Mouse (Mus musculus) hindbrain, embryonic 12.5 days (tissue): ENCODE results near the gene Ttc36. TPM values are rescaled to one million over a fixed set of nuclear protein-coding genes. Genes with fewer than 3 reads are reported as not detected.
"Not testable (repeated sequence)": the region's sequence is repeated elsewhere in the genome, so short reads cannot be mapped to it uniquely, and the experiment has no call there.

Experiments
- ATAC-seq: fragments of 200-750 bp; cut with Nextera tagmentation; 2 replicates; pipeline ENCODE4 v1.8.0; 2017; ENCODE audit warnings: moderate TSS enrichment; ENCODE audit not compliant: low FRiP score
- H3K27ac ChIP-seq: fragments of 300-500 bp; sonication (generic); 2 replicates; pipeline ENCODE4 v1.5.1; 2016; ENCODE audit warnings: mild to moderate bottlenecking
- H3K27me3 ChIP-seq: fragments of 300-500 bp; sonication (generic); 2 replicates; pipeline ENCODE4 v1.6.1; 2016; ENCODE audit warnings: mild to moderate bottlenecking
- H3K36me3 ChIP-seq: fragments of 300-500 bp; sonication (generic); 2 replicates; pipeline ENCODE4 v1.6.1; 2016; ENCODE audit warnings: mild to moderate bottlenecking
- H3K4me1 ChIP-seq: fragments of 300-500 bp; sonication (generic); 2 replicates; pipeline ENCODE4 v1.6.1; 2016
- H3K4me2 ChIP-seq: fragments of 300-500 bp; sonication (generic); replicated peaks from 2 replicates; pipeline ENCODE4 v1.6.1; 2016; ENCODE audit warnings: mild to moderate bottlenecking
- H3K4me3 ChIP-seq: fragments of 300-500 bp; sonication (generic); 2 replicates; pipeline ENCODE4 v1.5.1; 2016; ENCODE audit warnings: mild to moderate bottlenecking
- H3K9ac ChIP-seq: fragments of 300-500 bp; sonication (generic); 2 replicates; pipeline ENCODE4 v1.6.1; 2016; ENCODE audit warnings: mild to moderate bottlenecking, moderate library complexity
- H3K9me3 ChIP-seq: fragments of 300-500 bp; sonication (generic); replicated peaks from 2 replicates; pipeline ENCODE4 v1.6.1; 2016; ENCODE audit warnings: mild to moderate bottlenecking
- WGBS: fragments of 180-500 bp; shearing (Covaris S2); methylation state at CpG from one replicate; pipeline ENCODE4 v1.1.7; 2016; 5-methylcytosine and 5-hydroxymethylcytosine counted together
- polyA plus RNA-seq: library from polyadenylated mRNA; unstranded; fragments of >200 nt; fragmentation: Nextera tagmentation; extraction: Ambion mirVana; gene quantifications from 2 replicates; pipeline ENCODE4 v1.2.1, GENCODE M21; 2016

The Ttc36 gene
- polyA plus RNA-seq, 1 experiment from 2014 or later = not detected

GRCm38 (mm10) chr9:44768029-44768394, 34.9 kb downstream of the Ttc36 start:
- peak overlapping the region; percentile 87; the same call in 1 of the 2 replicates for H3K4me2 ChIP-seq
- not testable (repeated sequence) for H3K36me3 ChIP-seq, ATAC-seq, H3K27me3 ChIP-seq, H3K27ac ChIP-seq, H3K9ac ChIP-seq, H3K9me3 ChIP-seq
- 48% methylated on average over 7 of the region's 9 CpGs for WGBS
- H3K4me3 ChIP-seq = peak overlapping the region; percentile 82
- H3K4me1 ChIP-seq = peaks cover 17% of the 10 kb centered on the region

DNA sequence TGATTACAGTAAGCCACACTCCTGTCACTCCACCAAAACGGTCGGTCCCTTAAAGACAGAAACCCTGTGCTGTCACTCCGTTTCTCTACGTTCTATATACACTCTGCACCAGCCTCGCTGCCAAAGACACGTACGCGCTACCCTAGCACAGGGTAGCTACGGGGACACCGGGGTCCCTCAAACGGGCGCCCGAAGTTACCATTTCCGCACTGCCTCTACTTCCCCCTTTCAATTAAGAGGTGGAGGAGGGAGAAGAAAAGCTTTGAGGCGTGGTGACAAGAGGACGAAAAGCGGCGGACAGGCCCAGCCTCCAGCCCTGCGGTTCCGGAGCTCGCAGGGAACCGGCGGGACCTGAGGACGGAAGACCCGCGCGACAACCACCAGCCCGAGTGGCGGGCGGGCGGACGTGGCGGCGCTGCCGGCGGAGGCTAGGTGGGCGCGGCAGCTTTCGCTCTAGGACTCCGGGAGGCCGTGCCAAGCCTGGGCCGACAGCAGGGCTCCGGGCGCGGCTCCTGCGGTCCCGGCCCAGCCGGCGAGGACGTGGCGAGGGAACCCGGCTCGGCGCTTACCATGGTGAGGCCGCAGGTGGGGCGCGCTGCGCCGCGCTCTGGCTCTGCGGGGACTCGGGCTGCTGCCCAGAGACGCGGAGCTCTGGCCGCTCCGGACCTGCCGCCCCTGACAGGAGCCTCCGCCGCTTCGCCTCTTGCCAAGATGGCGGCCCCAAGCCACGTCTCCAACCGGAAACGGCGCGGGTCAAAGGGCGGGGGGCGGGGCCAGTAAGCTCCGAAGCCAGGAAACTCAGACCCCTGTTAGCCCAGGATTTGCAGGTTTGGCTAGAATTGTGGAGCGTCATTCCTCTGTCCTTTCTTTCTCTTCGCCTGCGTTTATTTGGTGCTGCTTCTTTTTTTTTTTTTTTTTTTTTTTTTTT, 35.5 kb downstream of the Ttc36 start, which contains the start of the genes Arcn1 and Ift46:
Gene Arcn1, minus strand, starts transcription at position 745 of the 928 bp plus-strand sequence.
Gene Ift46, plus strand, starts transcription at position 808 of the 928 bp plus-strand sequence.
- peak within 1 kb of the TSS; percentile 82 for H3K4me3 ChIP-seq
- peak within 1 kb of the TSS; percentile 93 for H3K27ac ChIP-seq
- peaks cover 17% of the 10 kb centered on the region for H3K4me1 ChIP-seq
- no peaks in the 10 kb centered on the region for H3K9me3 ChIP-seq
- ATAC-seq = peak; percentile 90
- no peaks in the 10 kb centered on the region for H3K27me3 ChIP-seq
- H3K4me2 ChIP-seq = peak within 1 kb of the TSS; percentile 87
- WGBS = under 1% methylated on average over 69 of the region's 82 CpGs
- H3K36me3 ChIP-seq = no peaks in the 10 kb centered on the region
- peak within 1 kb of the TSS; percentile 91 for H3K9ac ChIP-seq

- no peak for ATAC-seq
- H3K27me3 ChIP-seq = no peaks in the 10 kb centered on the region
- H3K9ac ChIP-seq = no peak overlapping the region
- H3K27ac ChIP-seq = no peak overlapping the region
- H3K9me3 ChIP-seq = no peaks in the 10 kb centered on the region
- 90% methylated on average over 2 of the region's 2 CpGs for WGBS
- no peak overlapping the region for H3K4me3 ChIP-seq
- H3K4me2 ChIP-seq = no peak overlapping the region
- H3K4me1 ChIP-seq = peaks cover 8% of the 10 kb centered on the region
- H3K36me3 ChIP-seq = peaks cover 22% of the 10 kb centered on the region
These were observed 42.0 kb downstream of the Ttc36 start for GRCm38 (mm10) chr9:44760873-44761272.

Other genes with a start within 250 kb of the Ttc36 start
- not detected in 2 replicates for gene Cxcr5, start 241.2 kb downstream of the Ttc36 start, polyA plus RNA-seq
- gene Ddx6, start 198.2 kb downstream of the Ttc36 start, polyA plus RNA-seq = 25.9 and 26.8 TPM in 2 replicates
- not detected in 2 replicates for gene Treh, start 129.8 kb downstream of the Ttc36 start, polyA plus RNA-seq
- 70.8 and 74.1 TPM in 2 replicates for gene Phldb1, start 67.9 kb downstream of the Ttc36 start, polyA plus RNA-seq
- gene Arcn1, start 35.2 kb downstream of the Ttc36 start, polyA plus RNA-seq = 179 and 194 TPM in 2 replicates
- gene Ift46, start 35.2 kb downstream of the Ttc36 start, polyA plus RNA-seq = 153 and 161 TPM in 2 replicates
- gene Tmem25, start 3.8 kb downstream of the Ttc36 start, polyA plus RNA-seq = 5.8 and 6.6 TPM in 2 replicates
- gene Kmt2a, start 78.2 kb upstream of the Ttc36 start, polyA plus RNA-seq = 29.5 and 33.2 TPM in 2 replicates
- gene Atp5l, start 117.7 kb upstream of the Ttc36 start, polyA plus RNA-seq = 489 and 578 TPM in 2 replicates
- 36.0 and 40.4 TPM in 2 replicates for gene Ube4a, start 162.5 kb upstream of the Ttc36 start, polyA plus RNA-seq
- not detected in 2 replicates for gene Cd3g, start 177.4 kb upstream of the Ttc36 start, polyA plus RNA-seq
- gene Cd3d, start 178.7 kb upstream of the Ttc36 start, polyA plus RNA-seq = not detected in 2 replicates
- gene Cd3e, start 206.6 kb upstream of the Ttc36 start, polyA plus RNA-seq = 0.22 TPM in 1 of 2 replicates, not detected in the other
- 5.6 and 7.0 TPM in 2 replicates for gene Mpzl2, start 236.7 kb upstream of the Ttc36 start, polyA plus RNA-seq